Mouse (Mus musculus) adrenal gland, postnatal 25 days (tissue): ENCODE measurements around the gene Sox1. TPM values are rescaled to one million over a fixed set of nuclear protein-coding genes. Genes with fewer than 3 reads are reported as not detected.
A peak's percentile ranks its signal among the peaks of the same experiment; 100 is the strongest.

Experiments
- DNase-seq: peaks from one replicate; pipeline ENCODE4 v3.0.0; 2021; ENCODE audit warnings: mixed read lengths
- long read RNA-seq: library from polyadenylated mRNA; stranded (forward); transcript quantifications from one replicate; pipeline ENCODE4 v2.0.0, GENCODE M21; 2021
- total RNA-seq: library from RNA; stranded (reverse); gene quantifications from 2 replicates; pipeline ENCODE4 v1.2.3, GENCODE M21; 2021

Sox1 gene
- not detected in 2 replicates for total RNA-seq
- long read RNA-seq, result 0 reads

DNA sequence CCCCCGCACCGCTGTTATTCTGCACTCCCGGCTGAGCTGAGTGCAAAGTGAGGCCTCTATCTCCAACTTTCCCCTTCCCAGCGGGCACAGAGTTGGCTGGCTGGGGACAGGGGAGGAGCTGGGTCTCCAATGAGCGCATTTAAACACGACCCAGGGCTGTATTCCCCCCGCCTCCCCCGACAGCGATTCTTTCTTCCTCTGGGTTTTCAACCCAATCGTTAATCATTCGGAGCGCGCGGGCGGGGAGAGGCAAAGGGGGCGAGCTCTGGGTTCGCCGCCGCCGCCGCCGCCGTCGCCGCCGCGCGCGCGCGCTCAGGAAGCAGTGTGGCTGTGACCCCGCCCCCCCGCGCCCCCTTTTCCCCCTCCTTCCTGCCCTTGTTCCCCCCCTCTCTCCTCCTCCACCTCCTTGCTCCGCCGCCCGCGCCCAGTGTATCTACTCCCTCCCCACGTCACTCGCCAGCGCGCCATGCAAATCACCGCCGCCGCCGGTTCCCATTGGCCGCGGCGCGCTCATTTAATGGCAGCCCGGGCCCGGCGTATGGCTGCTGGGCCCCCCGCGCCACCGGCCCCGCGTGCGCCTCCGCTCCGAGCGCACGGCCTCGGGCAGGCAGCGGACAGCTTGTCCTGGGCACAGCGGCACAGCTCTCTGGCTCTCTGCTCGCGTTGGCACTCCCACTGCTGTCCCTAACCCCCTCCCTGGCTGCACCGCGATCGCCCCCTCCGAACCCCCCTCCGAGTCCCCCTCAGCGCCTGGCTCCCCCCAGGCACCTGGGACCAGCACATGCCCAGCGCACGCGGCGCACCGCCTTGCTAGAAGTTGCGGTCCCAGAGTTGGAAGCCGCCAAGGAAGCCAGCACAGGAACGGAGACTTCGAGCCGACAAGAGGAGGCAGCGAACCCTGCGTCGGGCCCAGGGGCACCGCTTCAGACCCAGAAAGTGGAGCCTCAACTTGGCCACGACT lies at the start of gene Sox1:
Sox1 (plus strand) TSS at position 225 of the 961 bp plus-strand sequence.
- peak; percentile 39 for DNase-seq

DNA sequence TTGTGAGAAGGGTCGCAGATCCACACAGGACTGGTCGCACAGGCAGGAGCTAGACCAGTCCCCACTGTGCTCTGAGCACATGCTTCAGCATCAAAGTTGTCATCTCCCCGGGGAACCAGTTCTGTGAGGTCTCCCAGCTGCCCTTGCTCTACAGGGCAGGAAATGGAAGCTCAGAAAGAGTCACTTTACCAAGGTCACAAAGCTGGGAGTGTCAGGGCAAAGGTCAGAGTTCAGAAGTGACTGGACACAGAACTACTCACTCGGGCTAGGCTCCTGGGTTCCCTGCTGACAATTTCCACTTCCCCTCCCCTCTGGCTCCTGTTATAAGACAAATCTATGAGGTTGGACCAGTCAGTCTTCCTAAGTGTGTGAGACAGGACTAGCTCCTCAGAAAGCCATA lies 49.2 kb upstream of the Sox1 start:
- DNase-seq, result no peak

DNA sequence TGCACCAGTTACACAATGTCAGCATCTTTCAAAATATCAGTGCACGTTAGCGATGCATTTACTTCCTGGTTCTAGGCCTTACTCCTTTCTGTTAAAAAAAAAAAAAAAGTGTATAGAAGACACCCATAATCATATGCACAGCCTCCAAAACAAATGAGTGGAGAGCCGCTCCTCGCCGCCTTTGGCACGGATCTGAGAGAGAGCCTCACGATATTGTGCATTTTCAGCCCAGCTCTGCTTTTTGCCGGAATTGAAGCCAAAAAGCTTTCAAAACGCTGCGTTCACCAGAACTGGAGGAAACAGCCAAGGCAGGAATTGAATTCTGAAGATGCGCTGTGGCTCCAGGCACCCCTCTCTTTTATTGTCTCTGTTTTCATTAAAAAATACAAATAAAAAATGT lies 48.2 kb upstream of the Sox1 start:
- no peak for DNase-seq

DNA sequence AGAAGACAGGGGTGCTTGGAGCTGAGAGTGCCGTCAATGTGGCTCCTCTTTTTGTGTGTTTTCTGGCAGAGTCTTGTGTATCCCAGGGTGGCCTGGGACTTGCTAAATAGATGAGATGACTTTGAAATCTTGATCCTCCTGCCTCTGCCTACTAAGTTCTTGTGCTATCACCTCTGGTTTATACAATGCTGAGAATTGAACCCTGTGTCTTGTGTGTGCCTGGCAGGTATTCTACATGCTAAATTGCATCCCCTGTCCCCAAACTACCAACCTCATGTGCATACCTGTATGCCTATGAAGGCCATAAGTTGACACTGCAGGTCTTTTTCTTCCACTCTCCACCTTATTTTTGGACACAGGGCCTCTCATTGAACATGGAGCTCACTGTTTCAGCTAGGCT lies 46.8 kb upstream of the Sox1 start:
- DNase-seq, result no peak

DNA sequence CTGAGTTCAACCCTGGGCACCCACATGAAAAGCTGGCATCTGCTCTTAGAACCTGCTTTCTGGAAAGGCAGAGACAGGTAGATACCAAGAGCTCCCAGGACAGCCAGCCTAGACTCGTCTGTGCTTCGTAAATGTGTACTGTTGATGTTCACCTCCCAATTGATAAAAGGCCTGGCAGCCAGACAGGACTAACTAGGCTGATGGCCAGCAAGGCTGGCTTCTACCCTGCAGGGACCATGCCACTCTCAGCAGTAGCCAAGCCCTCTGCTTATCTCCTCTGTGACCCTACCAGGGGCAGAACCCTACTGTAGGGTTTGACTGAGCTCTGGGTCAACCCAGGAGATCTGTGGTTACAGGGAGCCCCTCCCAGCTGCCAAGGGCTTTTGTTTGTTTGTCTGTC lies 45.5 kb upstream of the Sox1 start:
- no peak for DNase-seq

DNA sequence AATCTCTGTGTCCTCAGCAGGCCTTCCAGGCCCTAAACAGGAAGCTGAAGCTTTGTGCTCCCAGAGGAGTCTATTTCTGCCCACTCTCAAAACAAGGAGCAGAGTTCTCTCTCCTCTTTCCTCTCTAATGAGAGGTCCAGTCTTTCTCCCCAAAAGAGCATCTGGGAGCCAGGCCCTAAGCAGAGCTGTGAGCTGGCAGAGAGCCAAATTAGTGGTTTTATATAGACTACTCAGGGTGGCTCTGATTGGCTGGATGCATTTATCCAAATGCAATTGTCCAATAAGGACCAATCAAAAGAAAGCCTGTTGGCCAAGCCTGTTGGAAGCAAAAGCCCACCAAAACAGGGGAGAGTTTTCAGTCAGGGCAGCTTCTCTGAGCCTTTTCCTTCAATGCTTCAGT lies 44.0 kb upstream of the Sox1 start:
- no peak for DNase-seq

DNA sequence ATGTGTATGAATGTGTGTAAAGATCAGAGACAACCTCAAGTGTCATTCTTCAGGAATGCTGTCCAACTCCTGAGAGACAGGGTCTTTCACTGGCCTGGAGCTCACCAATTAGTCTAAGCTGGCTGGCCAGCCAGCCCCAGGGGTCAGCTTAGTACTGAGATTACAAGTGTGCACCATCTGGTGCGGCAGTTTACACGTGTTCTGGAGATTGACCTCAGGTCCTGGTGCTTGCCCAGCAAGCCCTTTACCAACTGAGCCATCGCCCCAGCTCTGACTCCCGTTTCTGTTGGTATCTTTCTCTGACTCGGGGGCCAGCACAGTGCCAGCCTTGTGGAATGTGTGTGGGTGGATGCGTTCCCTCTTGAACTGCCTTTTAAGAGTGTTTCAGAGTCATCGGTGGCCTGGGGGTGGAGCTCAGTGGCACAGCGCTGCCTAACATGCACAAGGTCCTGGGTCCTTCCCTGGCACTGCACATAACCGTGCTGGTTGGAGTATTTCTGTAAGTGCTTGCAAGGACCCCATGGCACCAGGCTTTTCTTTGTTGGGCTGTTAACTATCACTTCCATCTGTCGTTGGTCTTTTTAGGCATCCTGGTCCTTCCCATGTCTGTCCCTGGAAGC lies 40.6 kb upstream of the Sox1 start:
- DNase-seq, result peak; percentile 7

DNA sequence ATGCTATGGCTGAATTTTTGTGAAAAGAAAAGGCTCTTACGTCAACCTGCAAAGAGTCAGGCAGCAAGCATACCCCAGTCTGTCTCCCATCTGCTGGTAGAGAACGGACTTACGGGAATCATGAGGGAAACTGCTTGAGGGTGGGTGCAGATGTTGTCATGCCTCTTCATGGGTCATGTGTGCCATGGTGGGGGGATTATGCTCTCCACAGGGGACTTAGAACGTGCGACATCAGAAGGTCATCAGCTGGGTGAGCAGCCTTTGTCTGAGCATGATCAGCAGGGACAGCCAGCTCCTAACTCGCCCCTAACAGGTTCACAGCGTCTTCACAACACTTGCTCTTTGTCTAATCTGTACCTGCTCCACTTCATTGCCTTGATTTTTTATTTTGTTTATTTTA lies 26.9 kb upstream of the Sox1 start:
- DNase-seq, result no peak

DNA sequence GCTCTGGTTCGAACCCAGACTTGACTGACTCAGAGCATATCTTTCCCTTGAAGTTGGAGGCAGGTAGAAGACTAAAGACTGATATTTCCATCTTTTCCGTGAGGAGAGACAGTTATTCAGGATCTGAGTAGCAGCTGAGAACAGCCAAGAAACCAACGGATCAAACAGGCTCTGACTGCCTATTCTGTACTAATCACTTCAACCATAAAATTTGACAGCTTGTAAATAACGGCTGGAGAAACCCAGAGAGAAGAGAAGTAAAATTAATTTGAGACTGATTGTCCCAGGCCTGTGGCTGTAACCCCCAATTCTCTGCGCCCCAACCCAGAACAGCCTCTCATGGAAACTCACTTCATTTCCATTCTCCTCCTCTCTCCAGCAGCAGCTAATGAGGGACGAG lies 26.2 kb upstream of the Sox1 start:
- DNase-seq, result no peak

DNA sequence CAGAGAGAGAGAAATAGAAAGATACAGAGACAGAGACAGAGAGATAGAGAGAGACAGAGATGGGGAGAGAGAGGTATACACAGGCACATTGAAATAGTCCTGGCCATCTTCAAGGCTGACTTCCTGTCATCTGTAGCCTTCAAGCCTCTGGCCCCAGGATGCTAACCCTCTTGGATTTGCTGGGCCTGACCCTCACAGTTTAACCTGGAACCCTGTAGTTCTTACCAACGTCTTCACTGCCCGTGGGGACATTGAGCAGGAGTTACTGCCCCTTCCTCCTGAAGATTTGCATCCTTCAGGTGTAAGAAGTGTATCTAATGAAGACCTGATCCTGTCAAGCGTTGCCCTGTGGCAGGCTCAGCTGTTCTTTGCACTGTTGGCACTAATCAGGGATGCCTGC lies 14.0 kb upstream of the Sox1 start:
- DNase-seq, result no peak

DNA sequence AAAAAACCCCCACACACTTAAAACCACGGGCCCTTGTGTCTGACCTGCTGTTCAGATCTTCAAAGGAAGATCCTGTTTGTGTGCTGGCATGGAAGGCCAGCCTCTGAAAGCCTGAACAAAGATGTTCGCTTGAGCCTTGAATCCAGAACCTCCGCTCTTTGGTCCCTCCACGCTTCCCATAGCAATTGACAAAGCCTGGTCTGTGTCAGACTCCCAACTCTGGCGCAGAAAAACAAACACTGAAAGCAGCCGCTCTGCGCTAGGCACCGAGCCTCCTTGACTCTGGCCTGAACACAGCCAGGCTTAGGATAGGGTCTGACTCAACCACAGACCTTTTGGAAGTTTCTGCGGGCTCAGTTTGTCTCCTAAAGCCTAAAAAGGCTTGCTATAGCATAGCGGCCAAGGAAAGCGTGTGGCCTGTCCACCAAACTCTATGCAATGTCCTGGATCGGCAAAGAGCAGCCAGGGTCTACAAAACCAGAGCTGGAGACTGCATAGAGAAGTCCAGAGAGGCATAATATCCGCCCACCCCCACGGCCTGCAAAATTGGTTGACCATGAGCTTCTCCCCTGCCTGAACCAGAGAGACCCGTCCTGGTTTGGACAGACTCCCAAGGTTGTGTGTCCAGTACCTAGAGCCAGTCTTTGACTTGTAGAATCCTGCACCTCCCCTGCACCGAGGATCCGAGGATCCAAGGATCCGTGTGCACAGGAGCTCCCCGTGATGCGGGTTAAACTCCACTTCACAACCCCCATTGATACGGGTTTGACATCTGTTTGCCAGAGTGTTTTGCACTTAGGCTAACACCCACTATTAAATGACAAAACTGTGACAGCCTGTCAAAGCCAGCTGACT lies 12.2 kb upstream of the Sox1 start:
- no peak for DNase-seq

DNA sequence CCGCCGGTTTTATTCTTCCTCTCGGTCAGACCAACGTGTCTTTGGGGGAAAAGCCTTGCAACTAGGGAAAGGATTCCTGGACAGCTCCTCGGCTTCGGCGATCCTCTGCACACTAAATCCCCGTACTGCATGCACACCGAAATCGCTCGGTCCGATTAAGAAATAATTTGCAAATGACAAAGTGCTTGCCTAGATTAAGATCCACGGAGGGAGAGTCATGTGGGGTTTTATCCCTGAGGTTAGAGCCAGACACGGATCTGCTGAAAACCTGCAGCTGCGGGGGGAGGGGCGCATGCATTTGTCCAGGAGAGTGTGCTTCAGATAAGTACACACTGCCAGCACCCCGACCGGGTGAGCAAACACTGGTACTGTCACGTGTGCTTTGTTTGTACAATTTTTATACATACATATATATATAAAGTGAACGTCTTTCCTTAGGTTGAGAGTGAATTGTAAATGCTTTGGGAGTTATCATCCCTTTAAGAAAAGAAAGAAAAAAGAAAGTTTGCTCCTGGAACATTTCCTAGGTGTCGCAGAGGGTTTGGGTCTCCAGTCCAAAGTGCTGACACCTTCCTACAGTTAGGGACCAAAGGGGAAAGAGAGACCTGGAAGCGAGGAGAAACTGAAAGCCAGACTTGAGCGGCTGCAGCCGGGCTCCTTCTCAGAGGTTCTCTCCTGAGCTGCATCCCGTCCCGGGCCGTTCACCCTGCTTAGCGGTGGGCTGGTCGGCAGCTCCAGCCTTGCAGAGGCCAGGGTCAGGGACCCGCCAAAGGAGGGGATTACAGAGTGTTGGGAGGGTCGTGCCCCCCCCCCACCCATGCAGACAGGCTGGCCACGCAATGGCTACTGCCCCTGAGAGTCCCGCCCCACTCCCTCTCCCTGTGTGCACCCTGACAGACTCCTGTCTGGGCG lies 10.9 kb upstream of the Sox1 start:
- DNase-seq, result no peak

DNA sequence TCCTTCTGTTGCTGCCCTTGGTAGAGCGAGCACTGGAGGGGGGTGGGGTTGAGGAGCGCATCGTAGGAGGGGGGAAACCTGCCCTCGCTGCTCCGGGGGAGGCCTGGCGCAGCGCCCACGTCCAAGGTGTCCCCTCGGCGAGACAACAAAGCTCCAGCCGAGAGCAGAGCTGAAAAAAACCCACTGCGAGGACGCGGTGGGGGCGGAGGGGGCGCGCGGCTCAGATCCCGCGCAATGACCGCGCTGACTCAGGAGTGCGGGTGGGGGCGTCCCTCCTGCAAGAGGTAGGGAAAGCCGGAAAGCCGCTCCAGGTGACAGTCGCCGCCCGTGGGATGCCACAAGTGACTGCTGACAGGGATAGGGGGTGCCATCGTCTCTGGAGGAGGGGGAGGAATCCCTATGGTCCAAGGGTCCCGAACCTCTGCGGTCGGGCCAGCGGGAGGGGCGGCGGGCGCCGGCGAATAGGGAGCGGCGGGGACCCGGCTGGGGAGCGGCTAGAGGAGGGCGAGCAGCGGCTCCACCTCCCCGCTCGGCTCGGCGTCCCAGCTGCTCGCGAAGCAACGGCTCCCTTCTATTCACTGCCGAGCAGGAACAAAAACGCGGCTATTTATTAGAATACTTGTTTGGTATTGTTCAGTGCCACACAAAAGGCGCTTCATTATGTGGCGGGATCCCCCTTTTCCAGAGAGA lies 10.0 kb upstream of the Sox1 start:
- no peak for DNase-seq

DNA sequence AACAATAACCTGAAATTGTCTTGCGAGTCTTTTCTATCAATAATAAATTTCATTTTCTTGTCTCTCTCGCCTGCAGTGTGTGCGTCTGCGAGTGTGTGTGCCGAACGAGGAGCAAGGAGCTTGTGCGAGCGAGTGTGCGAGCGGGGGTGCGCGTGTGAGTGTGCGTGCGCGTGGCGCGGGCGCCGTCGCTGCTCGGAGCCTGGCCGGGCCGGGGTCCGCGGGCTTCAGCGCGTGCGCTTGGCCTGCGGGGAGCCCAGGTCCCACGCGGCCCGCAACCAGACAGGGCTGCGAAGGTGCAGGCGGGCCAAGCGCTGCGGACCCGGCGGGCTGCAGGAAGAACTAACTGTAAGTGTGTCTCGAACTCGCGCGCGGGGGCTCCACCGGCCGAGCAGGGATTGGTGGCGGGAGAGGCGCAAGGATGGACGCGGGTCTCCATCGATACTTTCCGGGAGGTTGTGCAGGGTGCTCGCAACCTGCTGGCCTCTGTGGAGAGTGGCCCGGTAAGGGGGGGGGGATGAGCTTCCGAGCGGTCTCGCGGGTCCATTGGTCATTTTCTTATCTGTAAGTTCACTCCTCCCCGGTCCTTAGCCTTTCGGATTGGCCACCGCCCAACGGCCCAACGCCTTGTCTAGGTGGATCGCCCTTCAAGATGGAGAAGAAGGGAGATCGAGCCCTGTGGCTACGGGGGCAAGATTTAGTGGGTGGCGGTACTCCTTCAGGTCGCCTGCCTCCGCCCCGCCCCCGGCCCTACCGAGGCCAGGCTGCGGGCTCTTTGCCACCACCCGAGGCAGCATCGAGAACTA lies 9.2 kb upstream of the Sox1 start:
- DNase-seq, result no peak

DNA sequence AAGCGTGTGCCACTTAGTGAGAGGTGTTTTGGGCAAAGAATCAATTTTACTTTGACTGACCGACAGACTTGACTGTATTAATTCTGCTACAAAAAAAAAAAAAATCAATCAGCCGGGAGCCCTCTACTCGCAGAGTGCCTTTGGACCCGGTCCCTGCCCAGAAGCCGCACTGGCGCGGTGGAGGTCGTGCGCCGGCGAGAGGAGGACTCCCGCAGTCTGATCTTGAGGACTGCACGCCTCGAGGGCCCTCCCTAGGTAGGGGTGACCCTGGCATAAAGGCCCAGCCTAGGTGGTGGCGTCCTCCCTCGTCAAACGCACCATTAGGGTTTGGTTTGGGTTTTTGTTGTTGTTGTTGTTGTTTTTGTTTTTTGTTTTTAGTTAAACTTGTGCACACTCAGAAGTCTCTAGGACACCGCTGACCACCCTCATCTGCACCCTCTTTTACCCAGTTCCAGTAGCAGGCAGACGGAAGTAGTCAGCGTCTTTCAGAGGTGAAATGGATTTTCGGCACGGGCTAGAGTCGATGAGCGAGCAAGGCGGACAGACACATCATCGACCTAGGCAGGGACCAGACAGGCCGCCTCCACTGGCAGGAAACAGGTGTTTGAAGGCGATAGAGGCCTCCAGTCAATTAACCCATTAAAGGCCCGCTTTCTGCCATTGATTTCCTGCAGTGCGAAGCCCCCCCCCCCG lies 8.4 kb upstream of the Sox1 start:
- DNase-seq, result no peak

DNA sequence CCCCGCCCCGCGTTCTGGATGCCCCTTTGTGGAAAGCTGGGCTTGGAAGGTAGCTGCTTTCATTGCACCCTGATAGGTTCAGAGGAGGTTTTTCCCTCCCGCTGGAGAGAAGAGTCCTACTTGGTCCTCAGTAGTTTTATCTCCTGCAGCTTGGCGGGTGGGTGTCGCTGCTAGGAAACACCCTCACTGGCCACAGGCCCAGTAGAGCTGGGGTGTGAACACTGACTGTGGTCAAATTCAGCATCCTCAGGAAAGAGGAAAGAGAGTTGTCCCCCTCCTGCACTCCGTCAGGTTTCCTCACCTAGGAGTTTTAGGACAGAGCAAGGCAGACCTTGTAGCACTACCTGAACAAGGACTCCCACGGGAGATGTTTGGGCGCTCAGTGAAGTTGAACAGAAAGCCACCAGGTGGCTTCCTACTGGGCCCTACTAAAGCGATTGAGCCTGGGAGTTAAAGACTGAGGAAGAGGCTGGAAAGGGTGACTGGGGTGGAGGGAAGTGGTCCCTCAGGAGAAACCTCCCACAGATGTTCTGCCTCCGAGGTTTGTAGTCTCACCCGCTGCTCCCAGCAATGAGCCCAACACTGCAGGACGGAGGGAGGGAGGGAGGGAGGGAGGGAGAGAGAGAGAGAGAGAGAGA lies 7.8 kb upstream of the Sox1 start:
- no peak for DNase-seq

DNA sequence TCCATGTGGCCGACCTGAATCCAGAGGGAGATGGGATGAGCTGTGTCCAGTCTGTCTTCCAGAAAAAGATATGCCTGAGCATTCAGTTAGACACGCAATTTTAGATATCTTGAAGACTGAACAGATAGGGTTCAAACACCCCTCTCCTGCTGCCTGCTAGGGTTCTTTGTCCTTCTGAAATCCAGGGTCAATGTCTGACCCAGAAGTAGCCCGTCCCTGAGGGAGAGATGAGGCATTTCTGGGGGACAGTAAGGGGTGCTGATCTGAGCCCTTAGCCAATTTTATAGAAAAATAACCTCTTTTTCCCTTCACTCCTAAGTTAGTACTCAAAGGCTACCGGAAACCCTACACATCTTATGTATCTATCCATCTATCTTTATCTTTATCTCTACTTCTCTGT lies 7.2 kb upstream of the Sox1 start:
- DNase-seq, result no peak

DNA sequence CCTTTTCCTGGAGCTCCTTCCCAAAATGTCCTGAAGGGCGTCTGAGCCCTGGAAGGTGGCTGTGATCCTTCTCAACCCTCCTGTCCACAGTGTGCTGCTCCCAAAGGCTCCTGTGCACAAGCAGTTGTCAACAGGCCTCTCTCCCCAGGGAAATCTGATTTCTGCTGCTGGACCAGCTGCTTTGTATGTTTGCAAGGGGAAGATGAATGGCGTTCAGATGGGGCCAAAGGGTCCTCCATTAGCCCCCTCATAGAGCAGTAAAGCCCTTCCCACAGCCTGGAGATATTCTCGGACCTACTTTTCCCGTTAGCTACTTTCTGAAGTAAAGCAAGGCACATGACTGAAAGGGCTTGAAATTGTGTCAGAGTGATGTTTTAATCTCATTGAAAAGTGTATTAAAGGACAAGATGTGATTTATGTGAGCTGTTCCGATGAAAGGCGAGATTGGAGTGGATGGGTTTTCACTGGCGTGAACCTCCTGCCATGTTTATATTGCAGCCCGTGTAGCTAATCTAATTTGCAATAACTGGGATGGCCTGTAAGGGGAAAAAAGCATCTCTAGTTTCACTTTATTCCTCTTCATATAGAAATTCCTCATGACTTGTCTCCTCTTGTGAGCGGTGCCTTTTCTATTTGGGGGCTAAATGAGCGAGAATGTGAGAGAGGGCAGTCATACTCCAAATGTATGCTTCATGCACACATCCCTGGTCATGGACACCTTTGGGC lies 6.5 kb upstream of the Sox1 start:
- no peak for DNase-seq

DNA sequence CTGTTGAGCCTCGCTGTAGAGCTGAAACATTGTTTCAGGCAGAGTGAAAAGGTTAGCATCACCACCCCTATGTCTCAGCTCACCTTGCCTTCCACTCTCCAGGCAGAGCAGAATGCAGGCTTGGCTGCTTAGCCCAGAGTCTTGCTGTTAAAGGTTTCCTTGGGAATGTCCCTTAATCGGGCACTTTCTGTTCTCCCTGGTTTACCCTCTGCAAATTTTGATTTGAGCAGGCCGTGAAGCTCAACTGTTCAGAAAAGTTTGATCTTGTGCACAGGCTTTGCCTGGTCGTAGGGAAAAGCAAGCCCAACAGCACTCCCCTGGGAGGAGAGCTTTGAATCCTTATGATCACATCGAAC lies 6.0 kb upstream of the Sox1 start:
- DNase-seq, result no peak
